In genomic region chr2:13572647-13573407, GRCm38 (mm10) we compare ENCODE assay signal across 8 mouse cellular contexts. TPM values are rescaled to one million over a fixed set of nuclear protein-coding genes. Genes with fewer than 3 reads are reported as not detected.
DNase-seq lines count a peak whose midpoint lies in the region; ATAC-seq and TF ChIP-seq lines count a peak whose summit lies in the region.

No protein-coding gene starts in this region.

- H3K4me3 ChIP-seq in forebrain, embryonic 11.5 days (ENCODE audit: low read depth, low read length): peak overlapping the region; percentile 94
- H3K4me3 ChIP-seq in liver, embryonic 14.5 days (ENCODE audit: insufficient read depth in 1 of 2, low read depth in 2 of 2, low read length in 2 of 2): peak overlapping the region in 1 of 2 experiments; percentile 49; a peak in 2 of 4 replicates
- H3K4me3 ChIP-seq in stomach, embryonic 15.5 days (replicated peaks): peak overlapping the region; percentile 62

- ATAC-seq in forebrain, embryonic 11.5 days (replicated peaks; ENCODE audit: low FRiP score): peak; percentile 6; the same call in 1 of the 2 replicates
- ATAC-seq in liver, embryonic 14.5 days (ENCODE audit: insufficient read depth): no peak
- ATAC-seq in stomach, embryonic 15.5 days (ENCODE audit: insufficient read depth, low FRiP score, low read depth): no peak

- peak overlapping the region; percentile 68 for H3K4me2 ChIP-seq in forebrain, embryonic 11.5 days (ENCODE audit: low read depth, low read length, severe bottlenecking)
- H3K4me2 ChIP-seq in liver, embryonic 14.5 days (ENCODE audit: low read depth): peak overlapping the region; percentile 54
- H3K4me2 ChIP-seq in stomach, embryonic 15.5 days: peak overlapping the region; percentile 65

- no peaks in the 10 kb centered on the region for H3K27me3 ChIP-seq in forebrain, embryonic 11.5 days (ENCODE audit: control insufficient read depth, insufficient read depth, low read length)
- peaks cover 46% of the 10 kb centered on the region for H3K27me3 ChIP-seq in liver, embryonic 14.5 days (ENCODE audit: control insufficient read depth, insufficient read depth, low read length)
- H3K27me3 ChIP-seq in stomach, embryonic 15.5 days (replicated peaks): no peaks in the 10 kb centered on the region

- H3K9ac ChIP-seq in forebrain, embryonic 11.5 days (ENCODE audit: low read length): peak overlapping the region; percentile 95
- no peak overlapping the region for H3K9ac ChIP-seq in liver, embryonic 14.5 days (replicated peaks)
- H3K9ac ChIP-seq in stomach, embryonic 15.5 days: peak overlapping the region; percentile 50; the same call in 1 of the 2 replicates

- peak; percentile 10 for DNase-seq in adrenal gland, postnatal 10 days
- no peak for DNase-seq in adrenal gland, adult 8-10 months
- DNase-seq in A20 (ENCODE audit: low read depth, low spot score): peak; percentile 12
- DNase-seq in forebrain, embryonic 11.5 days (ENCODE audit: low spot score): peak; percentile 77
- DNase-seq in liver, embryonic 14.5 days (ENCODE audit: low read depth in 3 of 3, low spot score in 3 of 3): no peak
- no peak for DNase-seq in gastrocnemius, postnatal 10 days
- DNase-seq in left cerebral cortex, postnatal 4 days: no peak

- no peaks in the 10 kb centered on the region for H3K9me3 ChIP-seq in forebrain, embryonic 11.5 days (ENCODE audit: control insufficient read depth, low read length)
- no peaks in the 10 kb centered on the region for H3K9me3 ChIP-seq in liver, embryonic 14.5 days (ENCODE audit: control insufficient read depth, low read length)
- H3K9me3 ChIP-seq in stomach, embryonic 15.5 days: no peaks in the 10 kb centered on the region

- 2% methylated on average over 12 of the region's 12 CpGs for WGBS in forebrain, embryonic 11.5 days
- 3% methylated on average over 12 of the region's 12 CpGs for WGBS in liver, embryonic 14.5 days (ENCODE audit: insufficient replicate concordance)
- WGBS in stomach, embryonic 15.5 days: 14% methylated on average over 12 of the region's 12 CpGs

- no peak for TF ChIP-seq EP300 in liver, embryonic 14.5 days (IDR thresholded peaks at IDR 0.05; ENCODE audit: low read depth)

- no peak for TF ChIP-seq CTCF in liver, embryonic 14.5 days (IDR thresholded peaks at IDR 0.05; ENCODE audit: low read depth)

- peaks cover 6% of the 10 kb centered on the region; the same call in 1 of the 2 replicates for H3K36me3 ChIP-seq in forebrain, embryonic 11.5 days (ENCODE audit: control insufficient read depth, insufficient read depth, low read length)
- no peaks in the 10 kb centered on the region for H3K36me3 ChIP-seq in liver, embryonic 14.5 days (replicated peaks; ENCODE audit: control insufficient read depth, insufficient read depth, low read depth)
- no peaks in the 10 kb centered on the region for H3K36me3 ChIP-seq in stomach, embryonic 15.5 days

- intact Hi-C loops in left cerebral cortex, postnatal 4 days (cut with DNase I): no loop called here

- peaks cover 7% of the 10 kb centered on the region; the same call in 1 of the 2 replicates for H3K4me1 ChIP-seq in forebrain, embryonic 11.5 days (replicated peaks; ENCODE audit: control insufficient read depth, insufficient read depth, low read length)
- H3K4me1 ChIP-seq in liver, embryonic 14.5 days (replicated peaks; ENCODE audit: control insufficient read depth in 2 of 2, insufficient read depth in 2 of 2, low read length in 1 of 2): peaks cover 0 to 13% of the 10 kb centered on the region in 2 experiments; a peak in 3 of 4 replicates
- peaks cover 14% of the 10 kb centered on the region for H3K4me1 ChIP-seq in stomach, embryonic 15.5 days

- H3K27ac ChIP-seq in forebrain, embryonic 11.5 days (ENCODE audit: low read depth, low read length): peak overlapping the region; percentile 98
- no peak overlapping the region; the same call in 1 of the 2 replicates for H3K27ac ChIP-seq in liver, embryonic 14.5 days
- H3K27ac ChIP-seq in stomach, embryonic 15.5 days: peak overlapping the region; percentile 98

RNA-seq across cellular contexts. Expression of gene Vim, which starts 0.9 kb away (rescaled TPM):
- total RNA-seq in adrenal gland, postnatal 10 days (2021): 100 to 1,000 TPM; 595 to 607 TPM
- total RNA-seq in adrenal gland, adult 8-10 months (2022): 100 to 1,000 TPM; 106 to 291 (median 155) TPM
- 1,259 and 1,264 TPM in 2 replicates for polyA plus RNA-seq in forebrain, embryonic 11.5 days (2014; fragmentation: Nextera tagmentation; extraction: Ambion mirVana)
- polyA plus RNA-seq in liver, embryonic 14.5 days (2012; rRNA removed): 59.5 and 98.0 TPM in 2 replicates
- polyA plus RNA-seq in liver, embryonic 14.5 days (2014; fragmentation: Nextera tagmentation; extraction: Ambion mirVana): 65.0 and 70.8 TPM in 2 replicates
- 469 and 485 TPM in 2 replicates for polyA plus RNA-seq in stomach, embryonic 15.5 days (2015; fragmentation: Nextera tagmentation; extraction: Ambion mirVana)
- total RNA-seq in gastrocnemius, postnatal 10 days (2021): 100 to 1,000 TPM; 573 to 685 TPM
- total RNA-seq in left cerebral cortex, postnatal 4 days (2021): 100 to 1,000 TPM; 154 to 160 TPM

RNA-seq across cellular contexts. Expression of gene Trdmt1, which starts 28.4 kb away (rescaled TPM):
- total RNA-seq in adrenal gland, postnatal 10 days (2021): 1 to 10 TPM; 5.7 to 9.6 TPM
- 1 to 10 TPM; 3.6 to 8.0 (median 5.1) TPM for total RNA-seq in adrenal gland, adult 8-10 months (2022)
- 9.4 and 9.5 TPM in 2 replicates for polyA plus RNA-seq in forebrain, embryonic 11.5 days (2014; fragmentation: Nextera tagmentation; extraction: Ambion mirVana)
- 1.9 and 2.8 TPM in 2 replicates for polyA plus RNA-seq in liver, embryonic 14.5 days (2012; rRNA removed)
- polyA plus RNA-seq in liver, embryonic 14.5 days (2014; fragmentation: Nextera tagmentation; extraction: Ambion mirVana): 5.4 and 5.5 TPM in 2 replicates
- 7.6 and 11.0 TPM in 2 replicates for polyA plus RNA-seq in stomach, embryonic 15.5 days (2015; fragmentation: Nextera tagmentation; extraction: Ambion mirVana)
- total RNA-seq in gastrocnemius, postnatal 10 days (2021): 1 to 10 TPM; 4.2 to 7.6 TPM
- 1 to 10 TPM; 5.2 to 7.2 TPM for total RNA-seq in left cerebral cortex, postnatal 4 days (2021)

Comparison
In these comparisons a context has a peak if more than half of its experiments do, and no peak if none do; other contexts are left out.
1. DNase-seq: peak in adrenal gland, postnatal 10 days (single experiment), A20 (single experiment) and forebrain, embryonic 11.5 days (single experiment); none in adrenal gland, adult 8-10 months (single experiment), liver, embryonic 14.5 days (0 of 3), gastrocnemius, postnatal 10 days (single experiment) and left cerebral cortex, postnatal 4 days (single experiment).
2. Peak in every context shown above with its lines, with median percentiles within 50 percentile points of each other: H3K4me2 ChIP-seq.